Mouse (Mus musculus): ENCODE data around the gene Shld2.

Gene Shld2

GRCm38 (mm10) chr14:34219786-34220198 is 90.5 kb downstream of the Shld2 start:
- DNase-seq (ENCODE audit: low spot score): no peak

- no peak for DNase-seq (ENCODE audit: low spot score)
These were observed 91.0 kb downstream of the Shld2 start, which contains the start of gene Syt15 for GRCm38 (mm10) chr14:34219295-34219694. Syt15 (plus strand) TSS chr14:34219595.

GRCm38 (mm10) chr14:34215451-34216127 is 94.7 kb downstream of the Shld2 start:
- no peak for DNase-seq (ENCODE audit: low spot score)

GRCm38 (mm10) chr14:34209942-34210341 is 100.4 kb downstream of the Shld2 start:
- no peak for DNase-seq (ENCODE audit: low spot score)

GRCm38 (mm10) chr14:34209080-34209479 is 101.2 kb downstream of the Shld2 start:
- no peak for DNase-seq (ENCODE audit: low spot score)

- DNase-seq (ENCODE audit: low spot score): no peak
These were observed 101.6 kb downstream of the Shld2 start for GRCm38 (mm10) chr14:34208651-34209050.

- no peak for DNase-seq (ENCODE audit: low spot score)
These were observed 102.3 kb downstream of the Shld2 start for GRCm38 (mm10) chr14:34207996-34208395.

- DNase-seq (ENCODE audit: low spot score): no peak
These were observed 108.9 kb downstream of the Shld2 start, which contains the start of gene Gprin2 for GRCm38 (mm10) chr14:34201231-34202035. Gprin2 (minus strand) TSS chr14:34201653.

- no peak for DNase-seq (ENCODE audit: low spot score)
These were observed 109.5 kb downstream of the Shld2 start for GRCm38 (mm10) chr14:34200738-34201230.

- no peak for DNase-seq (ENCODE audit: low spot score)
These were observed 113.6 kb downstream of the Shld2 start for GRCm38 (mm10) chr14:34196706-34197105.

GRCm38 (mm10) chr14:34195466-34195865 is 114.8 kb downstream of the Shld2 start:
- DNase-seq (ENCODE audit: low spot score): no peak

GRCm38 (mm10) chr14:34193879-34194278 is 116.4 kb downstream of the Shld2 start:
- no peak for DNase-seq (ENCODE audit: low spot score)

- no peak for DNase-seq (ENCODE audit: low spot score)
These were observed 119.9 kb downstream of the Shld2 start for GRCm38 (mm10) chr14:34190361-34190760.

- no peak for DNase-seq (ENCODE audit: low spot score)
These were observed 121.7 kb downstream of the Shld2 start for GRCm38 (mm10) chr14:34188629-34189028.

All from urinary bladder, postnatal 10 days (tissue).